Mouse (Mus musculus) heart, embryonic 14.5 days (tissue): ENCODE measurements around the gene Rassf2. TPM values are rescaled to one million over a fixed set of nuclear protein-coding genes. Genes with fewer than 3 reads are reported as not detected.

ENCODE experiments used
- ATAC-seq: fragments of 200-750 bp; cut with Nextera tagmentation; 2 replicates; pipeline ENCODE4 v1.8.0; 2017; ENCODE audit warnings: low read depth, moderate TSS enrichment; ENCODE audit not compliant: insufficient number of reproducible peaks, insufficient read depth, low FRiP score
- H3K27ac ChIP-seq, 2 experiments: fragments of 200-500 bp in 1 of 2; fragments of 300-500 bp in 1 of 2; sonication (generic) in 1 of 2; replicated peaks in 1 of 2; 2 replicates each; pipeline ENCODE4 v1.5.1; 2012 to 2014; ENCODE audit warnings: low read depth in 2 of 2, low read length in 2 of 2, control low read depth in 1 of 2, mild to moderate bottlenecking in 1 of 2, mixed read lengths in 1 of 2; ENCODE audit not compliant: control insufficient read depth in 1 of 2, insufficient read depth in 1 of 2
- H3K27me3 ChIP-seq: fragments of 300-500 bp; sonication (generic); 2 replicates; pipeline ENCODE4 v1.6.1; 2014; ENCODE audit warnings: mild to moderate bottlenecking, low read length, control low read depth; ENCODE audit not compliant: control insufficient read depth, insufficient read depth
- H3K36me3 ChIP-seq: fragments of 300-500 bp; sonication (generic); 2 replicates; pipeline ENCODE4 v1.6.1; 2014; ENCODE audit warnings: mild to moderate bottlenecking, control low read depth, low read length, mixed read lengths; ENCODE audit not compliant: control insufficient read depth, insufficient read depth
- H3K4me1 ChIP-seq, 2 experiments: fragments of 200-500 bp in 1 of 2; fragments of 300-500 bp in 1 of 2; sonication (generic) in 1 of 2; 2 replicates each; pipeline ENCODE4 v1.6.1; 2012 to 2014; ENCODE audit warnings: low read length in 2 of 2, control low read depth in 1 of 2, mixed read lengths in 1 of 2; ENCODE audit not compliant: control insufficient read depth in 2 of 2, insufficient read depth in 2 of 2
- H3K4me2 ChIP-seq: fragments of 300-500 bp; sonication (generic); 2 replicates; pipeline ENCODE4 v1.6.1; 2014; ENCODE audit warnings: mild to moderate bottlenecking, low read length
- H3K4me3 ChIP-seq, 2 experiments: fragments of 200-500 bp in 1 of 2; fragments of 300-500 bp in 1 of 2; sonication (generic) in 1 of 2; 2 replicates each; pipeline ENCODE4 v1.5.1; 2012 to 2014; ENCODE audit warnings: low read length in 2 of 2, mild to moderate bottlenecking in 2 of 2, control low read depth in 1 of 2, low read depth in 1 of 2, moderate library complexity in 1 of 2; ENCODE audit not compliant: control insufficient read depth in 1 of 2, insufficient read depth in 1 of 2
- H3K9ac ChIP-seq: fragments of 300-500 bp; sonication (generic); 2 replicates; pipeline ENCODE4 v1.6.1; 2014; ENCODE audit warnings: mild to moderate bottlenecking, low read length
- H3K9me3 ChIP-seq: fragments of 300-500 bp; sonication (generic); 2 replicates; pipeline ENCODE4 v1.6.1; 2016; ENCODE audit warnings: low read length, control low read depth; ENCODE audit not compliant: control insufficient read depth
- WGBS: fragments of 180-500 bp; shearing (Covaris S2); extraction: QIAGEN DNeasy Blood & Tissue Kit; methylation state at CpG from one replicate; pipeline ENCODE4 v1.1.7; 2014; 5-methylcytosine and 5-hydroxymethylcytosine counted together
- polyA plus RNA-seq: library from polyadenylated mRNA; unstranded; fragments of >200 nt; fragmentation: Nextera tagmentation; extraction: Ambion mirVana; gene quantifications from 2 replicates; pipeline ENCODE4 v1.2.1, GENCODE M21; 2014

Gene Rassf2
- polyA plus RNA-seq, 1 experiment from 2014 or later = 10.9 TPM

GRCm38 (mm10) chr2:132059919-132060318 is 29.9 kb upstream of the Rassf2 start:
- Histone ChIP-seq H3K4me2 (no peak overlapping the region), H3K36me3 (peaks cover 49% of the 10 kb centered on the region), H3K9ac (no peak overlapping the region), H3K27ac (no peak overlapping the region), H3K4me3 (no peak overlapping the region), H3K27me3 (no peaks in the 10 kb centered on the region), H3K4me1 (peaks cover 17 to 31% of the 10 kb centered on the region in 2 experiments), H3K9me3 (no peaks in the 10 kb centered on the region)
- no peak for ATAC-seq
- WGBS = 85% methylated on average over 8 of the region's 8 CpGs

GRCm38 (mm10) chr2:132055349-132055753 is 25.3 kb upstream of the Rassf2 start:
- H3K36me3 ChIP-seq = peaks cover 40% of the 10 kb centered on the region
- no peak overlapping the region for H3K9ac ChIP-seq
- 6% methylated on average over 8 of the region's 8 CpGs for WGBS
- 0 out of 2 replicates have a peak overlapping the region, but pooled peaks have one; percentile 9 for H3K4me2 ChIP-seq
- peak overlapping the region in 1 of 2 experiments; percentile 24; a peak in 2 of 4 replicates for H3K27ac ChIP-seq
- H3K4me3 ChIP-seq = no peak overlapping the region
- ATAC-seq = no peak
- no peaks in the 10 kb centered on the region for H3K9me3 ChIP-seq
- peaks cover 11 to 19% of the 10 kb centered on the region in 2 experiments for H3K4me1 ChIP-seq
- no peaks in the 10 kb centered on the region for H3K27me3 ChIP-seq

GRCm38 (mm10) chr2:132053824-132054223 is 23.8 kb upstream of the Rassf2 start:
- H3K9me3 ChIP-seq = no peaks in the 10 kb centered on the region
- H3K4me2 ChIP-seq = no peak overlapping the region
- no peak overlapping the region for H3K4me3 ChIP-seq
- H3K27ac ChIP-seq = no peak overlapping the region
- ATAC-seq = no peak
- no peaks in the 10 kb centered on the region for H3K27me3 ChIP-seq
- H3K4me1 ChIP-seq = peaks cover 11 to 19% of the 10 kb centered on the region in 2 experiments
- H3K9ac ChIP-seq = no peak overlapping the region
- peaks cover 28% of the 10 kb centered on the region for H3K36me3 ChIP-seq
- WGBS = 87% methylated on average over 4 of the region's 4 CpGs

GRCm38 (mm10) chr2:132051798-132052197 is 21.7 kb upstream of the Rassf2 start:
- ATAC-seq = no peak
- Histone ChIP-seq H3K9ac (no peak overlapping the region), H3K4me1 (peaks cover 11 to 26% of the 10 kb centered on the region in 2 experiments), H3K9me3 (no peaks in the 10 kb centered on the region), H3K27ac (no peak overlapping the region), H3K4me3 (no peak overlapping the region), H3K36me3 (peaks cover 15% of the 10 kb centered on the region), H3K4me2 (no peak overlapping the region), H3K27me3 (no peaks in the 10 kb centered on the region)
- WGBS = 62% methylated on average over 5 of the region's 5 CpGs

- Histone ChIP-seq H3K4me3 (no peak overlapping the region), H3K4me2 (no peak overlapping the region), H3K27ac (no peak overlapping the region), H3K9me3 (no peaks in the 10 kb centered on the region), H3K27me3 (no peaks in the 10 kb centered on the region), H3K9ac (no peak overlapping the region), H3K36me3 (peaks cover 9% of the 10 kb centered on the region; the same call in 1 of the 2 replicates), H3K4me1 (peaks cover 2 to 8% of the 10 kb centered on the region in 2 experiments; a peak in 3 of 4 replicates)
- 28% methylated on average over 3 of the region's 3 CpGs for WGBS
- no peak for ATAC-seq
These were observed 19.9 kb upstream of the Rassf2 start for GRCm38 (mm10) chr2:132049921-132050320.

- no peak overlapping the region for H3K27ac ChIP-seq
- peaks cover 9% of the 10 kb centered on the region; the same call in 1 of the 2 replicates for H3K36me3 ChIP-seq
- no peak for ATAC-seq
- H3K4me1 ChIP-seq = peaks cover 0 to 7% of the 10 kb centered on the region in 2 experiments; a peak in 2 of 4 replicates
- no peak overlapping the region for H3K4me2 ChIP-seq
- WGBS = 78% methylated on average over 3 of the region's 3 CpGs
- H3K27me3 ChIP-seq = no peaks in the 10 kb centered on the region
- no peak overlapping the region for H3K4me3 ChIP-seq
- no peak overlapping the region for H3K9ac ChIP-seq
- no peaks in the 10 kb centered on the region for H3K9me3 ChIP-seq
These were observed 19.4 kb upstream of the Rassf2 start for GRCm38 (mm10) chr2:132049491-132049890.

- Histone ChIP-seq H3K4me3 (no peak overlapping the region), H3K9me3 (no peaks in the 10 kb centered on the region), H3K9ac (no peak overlapping the region), H3K27me3 (no peaks in the 10 kb centered on the region), H3K4me2 (no peak overlapping the region), H3K36me3 (0 out of 2 replicates have a peak, but pooled peaks cover 3% of the 10 kb centered on the region), H3K4me1 (peaks cover 7 to 14% of the 10 kb centered on the region in 2 experiments), H3K27ac (0 out of 4 replicates have a peak overlapping the region, but pooled peaks of 1 of the 2 experiments have one; percentile 3)
- 66% methylated on average over 11 of the region's 11 CpGs for WGBS
- no peak for ATAC-seq
These were observed 18.2 kb upstream of the Rassf2 start for GRCm38 (mm10) chr2:132048143-132048772.
